Mouse (Mus musculus): Measurements from ENCODE around the gene Olfml3.

- TF ChIP-seq CTCF (IDR thresholded peaks at IDR 0.05; ENCODE audit: low read depth): no peak
- no peak for TF ChIP-seq EP300 (IDR thresholded peaks at IDR 0.05; ENCODE audit: low read depth)
These were observed 1.5 kb upstream of the Olfml3 start, which contains the start of gene Gm10964 for GRCm38 (mm10) chr3:103739329-103739728.
